Mouse (Mus musculus) c-Kit-positive CD71-positive TER-119-positive erythroid progenitor cells, embryonic 14.5 days (primary cell): ENCODE results near the gene Bmp6.

Source experiments
- DNase-seq: peaks from one replicate; pipeline ENCODE4 v3.0.0-alpha.2; 2013; ENCODE audit warnings: low spot score

Bmp6 gene

GRCm38 (mm10) chr13:38516582-38516981 is 171.7 kb downstream of the Bmp6 start:
- no peak for DNase-seq

GRCm38 (mm10) chr13:38520299-38520698 is 175.4 kb downstream of the Bmp6 start:
- no peak for DNase-seq

- no peak for DNase-seq
Measured at GRCm38 (mm10) chr13:38522056-38522654, 177.2 kb downstream of the Bmp6 start.

- no peak for DNase-seq
Measured at GRCm38 (mm10) chr13:38523231-38523630, 178.3 kb downstream of the Bmp6 start.

GRCm38 (mm10) chr13:38525261-38525660 is 180.4 kb downstream of the Bmp6 start:
- DNase-seq = no peak

GRCm38 (mm10) chr13:38526116-38526515 is 181.2 kb downstream of the Bmp6 start:
- no peak for DNase-seq

- peak; percentile 16 for DNase-seq
Measured at GRCm38 (mm10) chr13:38527041-38527796, 182.3 kb downstream of the Bmp6 start.

- peak; percentile 70 for DNase-seq
Measured at GRCm38 (mm10) chr13:38527797-38528650, 183.1 kb downstream of the Bmp6 start.

GRCm38 (mm10) chr13:38528687-38529294 is 183.9 kb downstream of the Bmp6 start, which contains the start of gene Txndc5:
TSS of gene Txndc5 (minus strand) at chr13:38528824.
- DNase-seq = no peak

- DNase-seq = no peak
Measured at GRCm38 (mm10) chr13:38529576-38529975, 184.7 kb downstream of the Bmp6 start.

GRCm38 (mm10) chr13:38531498-38531897 is 186.6 kb downstream of the Bmp6 start:
- DNase-seq = no peak

- no peak for DNase-seq
Measured at GRCm38 (mm10) chr13:38533461-38533860, 188.6 kb downstream of the Bmp6 start.

GRCm38 (mm10) chr13:38534016-38534415 is 189.1 kb downstream of the Bmp6 start:
- no peak for DNase-seq

GRCm38 (mm10) chr13:38534731-38535130 is 189.8 kb downstream of the Bmp6 start:
- no peak for DNase-seq

GRCm38 (mm10) chr13:38537521-38537920 is 192.6 kb downstream of the Bmp6 start:
- no peak for DNase-seq

- no peak for DNase-seq
Measured at GRCm38 (mm10) chr13:38539192-38539900, 194.4 kb downstream of the Bmp6 start.

GRCm38 (mm10) chr13:38543455-38544125 is 198.7 kb downstream of the Bmp6 start:
- DNase-seq = no peak

- DNase-seq = no peak
Measured at GRCm38 (mm10) chr13:38544769-38545445, 200.0 kb downstream of the Bmp6 start.

GRCm38 (mm10) chr13:38545460-38545859 is 200.6 kb downstream of the Bmp6 start:
- no peak for DNase-seq

- DNase-seq = no peak
Measured at GRCm38 (mm10) chr13:38546754-38547153, 201.8 kb downstream of the Bmp6 start.
